Mouse (Mus musculus): ENCODE results near the gene Abcc5.

- no peak for TF ChIP-seq CTCF (IDR thresholded peaks at IDR 0.05; ENCODE audit: low read depth, low read length)
- TF ChIP-seq POLR2A (IDR thresholded peaks at IDR 0.05; ENCODE audit: borderline replicate concordance, low read depth, low read length): no peak
Observed at GRCm38 (mm10) chr16:20316770-20317169, 109.4 kb downstream of the Abcc5 start.
